13 mouse cellular contexts compared by ENCODE assay signal in the genomic region with DNA sequence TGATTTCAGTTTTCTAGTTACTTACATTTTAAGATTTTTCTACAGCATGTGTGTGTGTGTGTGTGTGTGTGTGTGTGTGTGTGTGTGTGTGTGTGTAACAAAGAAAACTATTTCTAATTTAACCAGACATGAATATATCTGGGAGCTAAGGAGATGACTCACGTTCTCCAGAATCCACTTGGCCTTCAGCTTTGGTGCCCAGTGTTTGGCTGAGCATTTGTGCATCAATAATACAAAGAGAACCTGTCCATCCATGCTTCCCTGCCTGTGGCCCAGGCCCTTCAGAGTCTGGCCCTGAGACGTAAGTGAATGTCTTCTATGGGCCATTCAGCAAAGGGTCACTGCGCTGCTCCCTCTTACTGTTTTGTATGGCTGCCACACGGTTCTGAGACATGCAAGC.
"Had no signal": no experiment of that assay in that cellular context is flagged by ENCODE, and none has a peak within 500 bp of the region (broad histone marks: within the 10 kb centered on the region; RNA-seq: fewer than 3 reads in every experiment).

No protein-coding gene starts in this region.

- H3K36me3 ChIP-seq: midbrain, embryonic 10.5 days; midbrain, embryonic 12.5 days; neural tube, embryonic 12.5 days had no signal

- H3K27me3 ChIP-seq: midbrain, embryonic 12.5 days; neural tube, embryonic 12.5 days had no signal

- DNase-seq: lung, adult 18-20 months; lung, embryonic 14.5 days; lung, postnatal 10 days; lung, postnatal 4 days; midbrain, embryonic 14.5 days; right cerebral cortex, postnatal 14 days; spleen, adult 18-20 months; thymus, adult 2 months; thymus, postnatal 25 days; thymus, postnatal 4 days had no signal

- H3K9ac ChIP-seq: lung, embryonic 14.5 days; midbrain, embryonic 12.5 days; neural tube, embryonic 12.5 days had no signal

- H3K4me2 ChIP-seq: lung, embryonic 14.5 days; midbrain, embryonic 12.5 days; neural tube, embryonic 12.5 days had no signal

- H3K27ac ChIP-seq: midbrain, embryonic 10.5 days; midbrain, embryonic 12.5 days; neural tube, embryonic 12.5 days had no signal

- H3K9me3 ChIP-seq: midbrain, embryonic 10.5 days; midbrain, embryonic 12.5 days; neural tube, embryonic 12.5 days had no signal

- H3K4me3 ChIP-seq: midbrain, embryonic 10.5 days; midbrain, embryonic 12.5 days; neural tube, embryonic 12.5 days had no signal

- H3K4me1 ChIP-seq: neural tube, embryonic 12.5 days had no signal
